Mouse (Mus musculus) ES-E14 (cell line): ENCODE measurements around the gene Mylip. TPM values are rescaled to one million over a fixed set of nuclear protein-coding genes. Genes with fewer than 3 reads are reported as not detected.

ENCODE experiments used
- DNase-seq: peaks from one replicate; pipeline ENCODE4 v3.0.0-alpha.2; 2013; ENCODE audit warnings: low read depth, low spot score
- H3K27ac ChIP-seq: 2 replicates; pipeline ENCODE4 v1.5.1; 2012; ENCODE audit warnings: low read depth, mild to moderate bottlenecking, low read length, moderate library complexity, mixed read lengths; ENCODE audit not compliant: poor library complexity, insufficient read depth, severe bottlenecking
- H3K36me3 ChIP-seq: 2 replicates; pipeline ENCODE4 v1.6.1; 2012; ENCODE audit warnings: mild to moderate bottlenecking, low read length, moderate library complexity, mixed read lengths; ENCODE audit not compliant: control insufficient read depth, poor library complexity, insufficient read depth, severe bottlenecking
- H3K4me1 ChIP-seq, 2 experiments: fragments of 150-350 bp in 1 of 2; sonication (generic) in 1 of 2; 2 replicates each; pipeline ENCODE4 v1.6.1; 2012; ENCODE audit warnings: low read length in 2 of 2, mild to moderate bottlenecking in 1 of 2, mixed read lengths in 1 of 2; ENCODE audit not compliant: control insufficient read depth in 2 of 2, insufficient read depth in 2 of 2, poor library complexity in 1 of 2
- H3K4me3 ChIP-seq, 2 experiments: fragments of 150-350 bp in 1 of 2; sonication (generic) in 1 of 2; 2 replicates each; pipeline ENCODE4 v1.5.1; 2012; ENCODE audit warnings: low read length in 2 of 2, low read depth in 1 of 2, mild to moderate bottlenecking in 1 of 2, mixed read lengths in 1 of 2; ENCODE audit not compliant: insufficient read depth in 1 of 2, poor library complexity in 1 of 2, severe bottlenecking in 1 of 2
- H3K9ac ChIP-seq: 2 replicates; pipeline ENCODE4 v1.6.1; 2012; ENCODE audit warnings: low read depth, mild to moderate bottlenecking, low read length, mixed read lengths; ENCODE audit not compliant: poor library complexity, insufficient read depth, severe bottlenecking
- H3K9me3 ChIP-seq: fragments of 150-350 bp; sonication (generic); 2 replicates; pipeline ENCODE4 v1.6.1; 2012; ENCODE audit warnings: low read depth, mild to moderate bottlenecking, low read length; ENCODE audit not compliant: control insufficient read depth, insufficient read depth
- CHD2 ChIP-seq: IDR thresholded peaks from 2 replicates; pipeline ENCODE4 v1.6.1; 2014; ENCODE audit warnings: mild to moderate bottlenecking, low read depth, low read length, inconsistent platforms
- HCFC1 ChIP-seq: IDR thresholded peaks from 2 replicates; pipeline ENCODE4 v1.6.1; 2012; ENCODE audit warnings: low read length, inconsistent platforms, borderline replicate concordance; ENCODE audit not compliant: insufficient read depth
- MAFK ChIP-seq: IDR thresholded peaks from 2 replicates; pipeline ENCODE4 v1.6.1; 2014; ENCODE audit warnings: mild to moderate bottlenecking, low read depth, low read length, inconsistent platforms; ENCODE audit not compliant: insufficient read depth
- ZC3H11A ChIP-seq: IDR thresholded peaks from 2 replicates; pipeline ENCODE4 v1.6.1; 2012; ENCODE audit warnings: low read depth, mild to moderate bottlenecking, inconsistent platforms, low read length, borderline replicate concordance
- ZNF384 ChIP-seq: IDR thresholded peaks from 2 replicates; pipeline ENCODE4 v1.6.1; 2012; ENCODE audit warnings: low read depth, low read length, inconsistent platforms
- in situ Hi-C, 2 experiments: fragments of 600-800 bp; cut with MboI; formaldehyde crosslinking; loops; one replicate each; pipeline ENCODE4 v1.15.1; 2025; ENCODE audit warnings: low sequenced_read_pairs in 2 of 2, inconsistent platforms in 1 of 2; ENCODE audit not compliant: unreplicated experiment in 2 of 2
- total RNA-seq: library from RNA; depleted of rRNA; stranded (reverse); fragments of 300-350 nt; gene quantifications from 2 replicates; pipeline ENCODE4 v1.2.3, GENCODE M21; 2012

Gene Mylip
- total RNA-seq, 1 experiment: 2.2 TPM

- DNase-seq: no peak
- Histone ChIP-seq H3K4me3 (no peak overlapping the region), H3K9ac (no peak overlapping the region), H3K4me1 (0 out of 4 replicates have a peak, but pooled peaks cover 0 to 2% of the 10 kb centered on the region in 2 experiments), H3K36me3 (no peaks in the 10 kb centered on the region; the same call in 1 of the 2 replicates), H3K9me3 (no peaks in the 10 kb centered on the region), H3K27ac (no peak overlapping the region)
- in situ Hi-C loops: no loop called here
- TF ChIP-seq ZC3H11A (no peak), MAFK (no peak), ZNF384 (no peak), CHD2 (no peak), HCFC1 (no peak)
Observed at GRCm38 (mm10) chr13:45397896-45398805, 8.6 kb downstream of the Mylip start.

- Histone ChIP-seq H3K9ac (no peak overlapping the region), H3K27ac (no peak overlapping the region), H3K36me3 (peaks cover under 1% of the 10 kb centered on the region), H3K4me1 (no peaks in the 10 kb centered on the region), H3K4me3 (no peak overlapping the region), H3K9me3 (no peaks in the 10 kb centered on the region)
- in situ Hi-C loops: no loop called here
- TF ChIP-seq ZNF384 (no peak), ZC3H11A (no peak), CHD2 (no peak), MAFK (no peak), HCFC1 (no peak)
- no peak for DNase-seq
Observed at GRCm38 (mm10) chr13:45400700-45401099, 11.2 kb downstream of the Mylip start.

- no peak overlapping the region for H3K9ac ChIP-seq
- peaks cover 8% of the 10 kb centered on the region for H3K36me3 ChIP-seq
- no peaks in the 10 kb centered on the region for H3K9me3 ChIP-seq
- H3K4me1 ChIP-seq: no peaks in the 10 kb centered on the region
- TF ChIP-seq MAFK: no peak
- TF ChIP-seq ZNF384: no peak
- TF ChIP-seq CHD2: no peak
- TF ChIP-seq HCFC1: no peak
- TF ChIP-seq ZC3H11A: no peak
- H3K4me3 ChIP-seq: no peak overlapping the region
- no peak for DNase-seq
- no peak overlapping the region for H3K27ac ChIP-seq
- in situ Hi-C loops: no loop called here
Observed at GRCm38 (mm10) chr13:45401816-45402215, 12.3 kb downstream of the Mylip start.

- no peak overlapping the region for H3K4me3 ChIP-seq
- TF ChIP-seq ZC3H11A: no peak
- TF ChIP-seq MAFK: no peak
- no peak for TF ChIP-seq CHD2
- TF ChIP-seq ZNF384: no peak
- no peak for TF ChIP-seq HCFC1
- in situ Hi-C loops: no loop called here
- no peaks in the 10 kb centered on the region for H3K4me1 ChIP-seq
- no peak overlapping the region for H3K27ac ChIP-seq
- H3K9me3 ChIP-seq: no peaks in the 10 kb centered on the region
- H3K9ac ChIP-seq: no peak overlapping the region
- DNase-seq: no peak
- peaks cover 8% of the 10 kb centered on the region for H3K36me3 ChIP-seq
Observed at GRCm38 (mm10) chr13:45402316-45403039, 12.9 kb downstream of the Mylip start.
